Mouse (Mus musculus) ovary, postnatal 14 days (tissue): ENCODE data around the gene Gm10160.
"Not testable (repeated sequence)": the region's sequence is repeated elsewhere in the genome, so short reads cannot be mapped to it uniquely, and the experiment has no call there.

Experiments used
- DNase-seq: peaks from one replicate; pipeline ENCODE4 v3.0.0; 2022; ENCODE audit warnings: low spot score

Gene Gm10160

GRCm38 (mm10) chr7:81858236-81858635 is 2.6 kb upstream of the Gm10160 start:
- DNase-seq, result no peak

- no peak for DNase-seq
These were observed 627 bp upstream of the Gm10160 start for GRCm38 (mm10) chr7:81856221-81856620.

DNA sequence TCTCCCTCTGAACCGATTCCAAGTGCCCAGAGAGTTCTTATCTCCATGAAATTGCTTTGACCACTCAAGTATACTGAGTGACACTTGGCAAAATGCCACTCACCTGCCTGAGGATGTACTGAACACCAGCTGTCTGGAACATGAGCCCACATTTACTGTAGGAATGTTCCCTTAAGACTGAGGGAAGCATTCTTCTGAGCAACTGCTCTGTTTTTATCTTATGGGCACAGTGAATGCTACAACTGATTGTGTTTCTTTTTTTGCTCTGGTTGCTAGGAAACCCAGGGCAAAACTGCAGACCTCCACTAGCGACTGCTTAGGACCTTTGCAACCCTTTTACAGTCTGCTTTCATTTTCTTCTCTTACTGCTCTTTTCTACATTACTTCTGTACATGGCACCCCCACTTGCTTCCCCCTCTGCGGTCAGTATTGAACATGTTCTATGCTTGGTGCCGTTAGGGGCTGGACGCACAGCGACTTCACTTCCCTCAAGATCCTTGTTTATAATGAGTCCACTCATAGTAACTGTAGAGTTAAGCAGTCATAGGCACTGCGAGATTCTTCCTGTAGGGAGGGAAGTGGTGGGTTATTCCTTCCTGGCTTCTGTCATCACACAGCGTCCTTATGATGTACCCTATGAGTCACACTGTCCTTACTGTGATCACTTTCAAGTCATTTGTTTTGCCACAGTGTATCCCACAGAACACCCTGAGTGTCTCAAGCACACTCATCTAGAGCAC is 856 bp downstream of the Gm10160 start:
- no peak for DNase-seq

DNA sequence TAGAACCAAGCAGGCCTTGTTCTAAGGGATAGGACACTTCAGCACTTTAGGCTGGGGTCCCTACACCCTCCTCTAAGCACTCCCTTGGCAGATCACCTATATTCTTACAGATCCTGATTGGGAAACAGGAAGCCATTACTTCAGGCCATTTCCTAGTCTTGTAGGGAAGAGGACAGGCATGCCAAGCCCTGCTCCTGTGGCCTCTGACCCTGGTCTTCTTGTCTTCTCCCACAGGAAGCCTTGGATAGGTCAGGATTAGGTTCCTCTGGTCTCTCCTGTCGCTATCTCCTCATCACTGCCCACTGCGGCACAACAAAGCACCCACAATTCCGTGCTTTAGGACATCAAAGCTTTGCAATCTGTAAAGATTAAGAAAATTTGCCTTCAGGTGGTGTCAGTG is 3.9 kb downstream of the Gm10160 start:
- no peak for DNase-seq

DNA sequence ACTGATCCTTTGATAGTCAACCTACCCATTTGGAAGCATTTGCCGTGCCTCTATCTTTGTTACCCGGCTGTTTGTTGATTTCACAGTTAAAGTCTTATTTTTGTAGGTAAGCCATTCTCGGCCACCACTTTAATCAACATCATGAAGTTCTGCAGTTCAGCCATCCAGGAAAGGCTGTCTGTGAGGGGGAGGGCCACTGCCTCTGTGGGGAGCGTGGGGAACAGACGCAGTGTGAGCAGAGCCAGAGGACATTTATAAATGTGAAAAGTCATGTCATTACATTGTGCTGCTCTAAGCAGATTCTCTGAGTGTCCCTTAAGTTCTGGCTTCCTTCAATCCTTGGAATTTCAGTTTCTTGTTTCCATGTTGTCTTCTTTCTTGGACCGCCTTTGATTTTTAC is 5.4 kb downstream of the Gm10160 start:
- no peak for DNase-seq

GRCm38 (mm10) chr7:81849633-81850032 is 6.0 kb downstream of the Gm10160 start:
- DNase-seq, result no peak

- DNase-seq, result no peak
These were observed 6.4 kb downstream of the Gm10160 start for GRCm38 (mm10) chr7:81849214-81849613.

DNA sequence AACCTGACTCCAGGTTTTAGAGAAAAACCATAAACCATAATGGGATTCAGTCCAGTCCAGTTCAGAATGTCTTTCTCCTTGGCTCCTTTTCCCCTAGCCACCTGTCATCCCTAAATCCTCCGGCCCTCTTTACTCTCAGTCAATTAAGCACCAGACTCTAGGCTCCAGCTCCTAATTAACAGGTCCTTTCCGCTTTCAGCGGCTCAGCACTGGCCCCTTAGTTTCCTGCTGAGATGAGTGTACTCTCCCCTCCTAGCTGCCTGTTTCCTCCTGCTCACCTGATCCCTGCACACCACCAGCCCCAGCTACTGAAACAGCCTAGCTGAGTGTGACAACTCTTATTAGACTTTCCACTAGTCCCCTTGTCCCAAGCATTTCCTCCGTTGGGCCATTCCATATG is 7.8 kb downstream of the Gm10160 start:
- no peak for DNase-seq

GRCm38 (mm10) chr7:81847010-81847409 is 8.6 kb downstream of the Gm10160 start:
- DNase-seq, result no peak

DNA sequence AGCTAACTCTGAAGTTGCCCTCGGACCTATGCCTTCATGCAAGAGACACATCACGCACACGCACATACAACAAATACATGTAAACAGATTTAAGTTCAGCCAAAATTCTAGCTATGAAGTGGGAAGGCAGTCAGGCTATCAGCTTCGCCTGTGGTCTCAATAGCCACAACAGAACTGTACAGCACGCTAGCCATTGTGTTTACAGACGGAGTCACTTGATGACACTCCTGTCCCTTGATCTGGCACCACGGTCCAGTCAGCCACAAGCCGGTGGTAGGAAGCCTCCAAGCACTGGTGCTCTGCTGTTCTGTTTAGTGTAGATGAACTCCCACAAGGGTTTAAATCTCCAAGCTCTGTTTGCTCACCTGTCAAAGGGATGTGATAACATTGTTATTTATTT is 9.6 kb downstream of the Gm10160 start:
- DNase-seq, result no peak

- DNase-seq, result no peak
These were observed 10.3 kb downstream of the Gm10160 start for GRCm38 (mm10) chr7:81845313-81845712.

DNA sequence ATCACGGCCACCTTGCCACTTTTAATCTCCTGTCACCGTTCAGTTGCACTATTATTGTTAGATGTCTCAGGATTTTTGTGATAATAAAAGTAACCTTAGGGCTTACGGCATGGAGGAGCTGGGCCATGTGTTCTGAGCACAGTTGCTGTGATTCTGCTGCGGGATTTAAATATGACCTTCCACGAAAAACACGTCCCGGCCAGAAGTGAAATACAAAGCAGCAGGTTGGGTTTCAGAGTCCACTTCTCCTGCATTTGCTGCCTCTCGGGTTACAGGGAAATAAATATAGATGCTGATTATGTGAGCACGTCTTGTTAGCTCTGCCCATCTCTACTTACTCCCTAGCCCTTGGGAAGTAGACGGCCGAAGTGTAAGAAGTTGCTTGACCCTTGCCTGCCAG is 10.8 kb downstream of the Gm10160 start:
- no peak for DNase-seq

- no peak for DNase-seq
These were observed 11.7 kb downstream of the Gm10160 start for GRCm38 (mm10) chr7:81843903-81844302.

DNA sequence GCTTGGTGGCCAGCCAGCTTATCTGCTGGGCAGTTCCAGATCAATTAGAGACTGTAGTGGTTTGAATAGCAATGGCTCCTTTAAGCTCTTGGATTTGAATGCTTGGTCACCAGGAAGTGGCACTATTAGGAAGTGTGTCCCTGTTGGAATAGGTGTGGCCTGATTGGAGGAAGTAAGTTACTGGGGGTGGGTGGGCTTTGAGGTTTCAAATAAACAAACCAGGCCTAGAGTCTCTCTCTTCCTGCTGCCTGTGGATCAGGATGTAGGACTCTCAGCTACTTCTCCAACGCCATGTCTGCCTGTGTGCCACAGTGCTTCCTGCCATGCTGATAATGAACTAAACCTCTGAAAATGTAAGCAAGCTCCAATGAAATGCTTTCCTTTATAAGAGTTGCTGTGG is 12.6 kb downstream of the Gm10160 start:
- no peak for DNase-seq

GRCm38 (mm10) chr7:81842141-81842540 is 13.5 kb downstream of the Gm10160 start:
- DNase-seq, result no peak

DNA sequence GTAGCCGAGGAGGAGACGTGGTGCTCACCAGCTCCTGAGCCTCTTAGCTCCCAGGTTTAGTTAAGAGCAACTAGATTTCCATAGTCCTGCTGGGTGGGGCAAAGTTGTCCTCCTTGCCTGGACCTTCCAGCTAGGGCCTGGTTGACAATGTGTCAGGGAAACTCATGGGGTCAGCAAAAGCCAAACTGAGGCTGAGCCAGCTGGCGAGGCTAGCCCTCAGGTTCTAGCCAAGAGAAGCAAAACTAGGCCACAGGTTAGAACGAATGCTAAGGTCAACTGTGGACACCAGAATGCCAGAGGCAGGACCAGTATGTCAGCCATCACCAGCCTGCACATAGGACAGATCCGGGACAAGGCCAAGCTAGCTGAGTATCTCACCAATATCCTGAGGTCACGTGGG is 14.2 kb downstream of the Gm10160 start:
- no peak for DNase-seq

GRCm38 (mm10) chr7:81840661-81841181 is 14.9 kb downstream of the Gm10160 start:
- no peak for DNase-seq

- no peak for DNase-seq
These were observed 15.8 kb downstream of the Gm10160 start for GRCm38 (mm10) chr7:81839746-81840145.

DNA sequence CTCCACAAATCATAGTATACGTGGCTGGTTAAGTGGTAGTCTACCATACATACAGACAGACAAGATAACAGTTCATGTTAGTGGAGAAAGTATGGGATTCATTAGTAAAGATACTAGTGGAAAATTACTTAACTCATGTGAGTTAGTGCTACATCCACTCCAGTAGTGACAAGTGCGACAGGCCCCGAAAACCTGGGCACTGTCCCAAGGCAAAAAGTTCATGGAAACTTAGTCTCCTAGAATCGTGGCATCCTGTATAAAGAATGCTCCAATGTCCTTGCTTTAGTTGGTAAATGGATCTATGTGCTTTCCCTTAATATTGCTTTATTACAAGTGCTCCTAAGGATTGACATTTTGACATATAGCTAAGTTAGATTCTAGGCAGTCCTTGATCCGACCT is 17.8 kb downstream of the Gm10160 start:
- DNase-seq, result not testable (repeated sequence)

DNA sequence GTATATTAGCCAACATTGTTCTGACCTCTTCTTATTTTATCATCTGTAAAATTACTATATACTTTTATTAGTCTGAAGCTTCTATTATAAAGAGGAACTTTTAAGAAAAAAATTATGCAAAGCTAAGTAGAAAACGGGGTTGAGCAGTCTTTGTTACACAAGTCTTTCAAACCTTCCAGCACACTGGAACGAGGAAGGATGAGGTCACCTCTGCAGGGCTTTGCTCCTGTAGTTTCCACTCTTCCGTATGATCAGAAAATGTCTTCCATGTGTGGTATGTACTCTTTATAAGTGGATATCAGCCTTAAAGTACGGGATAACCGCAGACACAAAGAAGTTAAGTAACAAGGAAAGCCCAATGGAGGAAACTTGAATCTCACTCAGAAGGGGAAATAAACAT is 20.2 kb downstream of the Gm10160 start:
- DNase-seq, result no peak

- DNase-seq, result no peak
These were observed 20.7 kb downstream of the Gm10160 start for GRCm38 (mm10) chr7:81834847-81835246.

GRCm38 (mm10) chr7:81829379-81829894 is 26.2 kb downstream of the Gm10160 start, which contains the start of gene Btbd1:
Btbd1 (minus strand) TSS chr7:81829431.
- DNase-seq, result peak; percentile 76

GRCm38 (mm10) chr7:81828681-81829378 is 26.8 kb downstream of the Gm10160 start:
- DNase-seq, result peak; percentile 46
